Mouse (Mus musculus): Measurements from ENCODE around the gene Camk2d. TPM values are rescaled to one million over a fixed set of nuclear protein-coding genes. Genes with fewer than 3 reads are reported as not detected.

The Camk2d gene
- total and polyA plus RNA-seq, 3 experiments, result 66.1 to 80.4 (median 77.3) TPM

DNA sequence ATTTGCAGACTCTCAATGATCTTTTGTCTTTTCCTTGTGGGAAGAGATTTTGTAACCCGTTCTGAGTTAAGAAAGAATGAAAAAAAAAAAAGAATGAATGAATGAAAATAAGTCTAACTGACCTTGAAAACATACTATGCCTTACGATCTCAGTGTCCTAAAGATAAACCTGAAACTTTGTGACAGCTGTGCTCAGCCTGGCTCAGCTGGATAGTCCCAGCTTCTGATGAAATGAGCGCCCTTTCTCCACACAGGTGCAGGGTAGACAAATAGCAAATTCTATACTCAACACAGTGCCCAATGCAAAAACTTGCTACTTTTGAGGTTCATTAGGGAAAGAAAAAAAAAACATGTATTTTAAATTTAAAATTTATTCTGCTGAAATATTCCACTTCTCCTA, 213.8 kb downstream of the Camk2d start (continued):
- TF ChIP-seq KAT2A (IDR thresholded peaks at IDR 0.05; ENCODE audit: insufficient replicate concordance, low read length), result no peak

DNA sequence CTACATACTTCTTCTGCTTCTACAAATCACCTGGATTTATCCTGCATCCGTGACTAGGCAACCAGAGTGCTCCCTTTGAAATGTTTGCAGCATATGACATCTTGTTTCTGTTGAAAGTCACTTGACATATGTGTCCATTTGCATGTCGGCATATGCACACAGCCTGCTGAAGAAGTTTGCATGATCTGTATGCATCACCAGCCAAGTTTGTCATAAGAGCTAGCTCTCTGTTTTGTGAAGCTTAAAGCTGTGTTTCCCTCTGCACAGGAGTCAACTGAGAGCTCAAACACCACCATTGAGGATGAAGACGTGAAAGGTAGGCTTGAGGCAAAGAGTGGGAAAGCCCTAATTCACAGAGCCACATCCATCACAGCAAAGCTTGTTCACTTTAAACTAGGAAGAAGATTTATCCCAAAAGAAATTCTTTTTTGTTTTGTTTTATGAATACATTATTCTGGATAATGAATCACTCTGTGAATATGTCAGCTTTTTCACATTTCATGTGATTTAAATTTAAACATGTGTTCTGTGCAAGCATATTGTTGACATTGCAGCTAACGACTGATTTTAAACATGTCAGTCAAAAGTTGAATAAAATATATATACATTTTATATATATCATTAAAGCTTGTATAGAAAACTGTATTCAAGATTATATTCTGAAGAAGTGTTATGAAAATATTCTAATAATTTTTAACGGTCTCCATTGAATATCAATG, 214.4 kb downstream of the Camk2d start:
- H3K36me3 ChIP-seq (replicated peaks in 1 of 2; ENCODE audit: control insufficient read depth in 1 of 2, insufficient read depth in 1 of 2, low read length in 1 of 2), result peaks cover 8 to 16% of the 10 kb centered on the region in 2 experiments
- no peak overlapping the region for H3K9ac ChIP-seq (ENCODE audit: insufficient read depth, low read depth)
- H3K4me2 ChIP-seq (ENCODE audit: insufficient read depth, low read depth, poor library complexity, severe bottlenecking), result 0 out of 2 replicates have a peak overlapping the region, but pooled peaks have one; percentile 23
- dilution Hi-C loops (cut with MboI; ENCODE audit: extremely low pct_ligation_motif_present, extremely low pct_unique_long_range_greater_than_20kb, low sequenced_read_pairs) (no loop called here), in situ Hi-C loops (cut with MboI; ENCODE audit: low pct_ligation_motif_present, low pct_unique_long_range_greater_than_20kb, low sequenced_read_pairs) (no loop called here)
- H3K27ac ChIP-seq (ENCODE audit: insufficient read depth, low read depth), result peak overlapping the region; percentile 56
- peaks cover 5 to 77% of the 10 kb centered on the region in 2 experiments for H3K4me1 ChIP-seq (ENCODE audit: control insufficient read depth in 1 of 2, insufficient read depth in 2 of 2)
- no peaks in the 10 kb centered on the region for H3K27me3 ChIP-seq (replicated peaks)
- TF ChIP-seq TCF12 (IDR thresholded peaks at IDR 0.05; ENCODE audit: low read depth, low read length) (no peak), JUN (IDR thresholded peaks at IDR 0.05; ENCODE audit: insufficient read depth, low read depth, low read length) (no peak), BHLHE40 (IDR thresholded peaks at IDR 0.05; ENCODE audit: low read depth, low read length) (peak; percentile 51; the same call in 1 of the 2 replicates), SIN3A (IDR thresholded peaks at IDR 0.05; ENCODE audit: low read length) (peak; percentile 8; the same call in 1 of the 2 replicates)
- peak; percentile 67 for DNase-seq (ENCODE audit: extremely low read depth)
- peak overlapping the region in 2 of 3 experiments; percentile 44 to 48 for H3K4me3 ChIP-seq (replicated peaks in 1 of 3; ENCODE audit: low read depth in 2 of 3, low read length in 2 of 3, poor library complexity in 1 of 3)
- H3K9me3 ChIP-seq (replicated peaks; ENCODE audit: low read length), result no peaks in the 10 kb centered on the region
- H3K79me2 ChIP-seq (replicated peaks; ENCODE audit: control insufficient read depth, extremely low read depth, insufficient read depth, poor library complexity, severe bottlenecking), result peaks cover 5% of the 10 kb centered on the region; the same call in 1 of the 2 replicates

DNA sequence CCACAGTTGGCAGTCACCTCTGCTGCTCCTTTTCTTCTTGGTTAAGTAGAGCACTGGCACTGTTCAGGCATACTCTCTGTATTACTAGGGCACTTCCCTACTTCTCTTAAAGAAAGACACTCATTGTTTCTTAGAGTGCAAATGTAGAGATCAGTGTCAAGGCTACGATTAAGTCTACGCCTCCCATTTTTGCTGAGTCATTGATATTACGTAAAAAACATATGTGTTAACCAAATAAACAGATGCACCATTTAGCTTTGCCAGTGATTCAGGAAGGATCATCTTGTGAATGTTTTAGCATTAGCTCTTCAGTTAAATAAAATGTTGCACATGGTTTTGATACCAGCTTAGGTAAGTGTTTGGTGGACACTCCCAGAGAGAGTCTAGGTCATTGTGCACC, 215.5 kb downstream of the Camk2d start:
- in situ Hi-C loops (cut with MboI; ENCODE audit: low pct_ligation_motif_present, low pct_unique_long_range_greater_than_20kb, low sequenced_read_pairs) (no loop called here), dilution Hi-C loops (cut with MboI; ENCODE audit: extremely low pct_ligation_motif_present, extremely low pct_unique_long_range_greater_than_20kb, low sequenced_read_pairs) (no loop called here)
- no peaks in the 10 kb centered on the region for H3K27me3 ChIP-seq (replicated peaks)
- no peak for DNase-seq (ENCODE audit: extremely low read depth)
- peaks cover 5% of the 10 kb centered on the region; the same call in 1 of the 2 replicates for H3K79me2 ChIP-seq (replicated peaks; ENCODE audit: control insufficient read depth, extremely low read depth, insufficient read depth, poor library complexity, severe bottlenecking)
- peaks cover 17 to 25% of the 10 kb centered on the region in 2 experiments for H3K36me3 ChIP-seq (replicated peaks in 1 of 2; ENCODE audit: control insufficient read depth in 1 of 2, insufficient read depth in 1 of 2, low read length in 1 of 2)
- no peak overlapping the region for H3K9ac ChIP-seq (ENCODE audit: insufficient read depth, low read depth)
- no peak overlapping the region for H3K4me2 ChIP-seq (ENCODE audit: insufficient read depth, low read depth, poor library complexity, severe bottlenecking)
- H3K27ac ChIP-seq (ENCODE audit: insufficient read depth, low read depth), result no peak overlapping the region
- H3K9me3 ChIP-seq (replicated peaks; ENCODE audit: low read length), result no peaks in the 10 kb centered on the region
- TF ChIP-seq MAFK (IDR thresholded peaks at IDR 0.05; ENCODE audit: insufficient replicate concordance, low read length) (peak; percentile 96), EP300 (IDR thresholded peaks at IDR 0.05; ENCODE audit: low read length) (no peak)
- peak overlapping the region in 2 of 3 experiments; percentile 44 to 48 for H3K4me3 ChIP-seq (replicated peaks in 1 of 3; ENCODE audit: low read depth in 2 of 3, low read length in 2 of 3, poor library complexity in 1 of 3)
- peaks cover 3 to 68% of the 10 kb centered on the region in 2 experiments for H3K4me1 ChIP-seq (ENCODE audit: control insufficient read depth in 1 of 2, insufficient read depth in 2 of 2)

DNA sequence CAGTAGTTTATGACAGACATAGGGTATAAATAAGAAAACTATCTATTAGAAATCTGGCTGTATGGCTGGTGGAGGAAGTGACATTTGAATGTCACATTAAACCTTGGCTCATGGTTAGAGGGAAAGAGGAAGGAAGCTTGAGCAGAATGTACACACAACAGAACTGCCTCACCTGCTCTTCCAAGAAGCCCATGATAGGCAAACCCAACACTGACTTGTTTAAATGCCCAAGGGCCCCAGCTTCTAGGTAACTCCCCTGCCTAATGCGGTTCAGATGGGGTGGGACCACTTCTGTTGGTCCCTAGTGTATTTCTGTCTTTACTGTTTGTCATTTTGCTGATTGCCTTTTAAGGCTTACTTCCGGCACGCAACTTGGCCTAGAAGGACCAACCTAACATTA, 226.3 kb downstream of the Camk2d start:
- peaks cover 4 to 39% of the 10 kb centered on the region in 2 experiments for H3K36me3 ChIP-seq (replicated peaks in 1 of 2; ENCODE audit: control insufficient read depth in 1 of 2, insufficient read depth in 1 of 2, low read length in 1 of 2)
- H3K79me2 ChIP-seq (replicated peaks; ENCODE audit: control insufficient read depth, extremely low read depth, insufficient read depth, poor library complexity, severe bottlenecking), result no peaks in the 10 kb centered on the region
- H3K4me2 ChIP-seq (ENCODE audit: insufficient read depth, low read depth, poor library complexity, severe bottlenecking), result no peak overlapping the region
- no peaks in the 10 kb centered on the region for H3K27me3 ChIP-seq (replicated peaks)
- H3K27ac ChIP-seq (ENCODE audit: insufficient read depth, low read depth), result no peak overlapping the region
- H3K4me3 ChIP-seq (replicated peaks in 1 of 3; ENCODE audit: low read depth in 2 of 3, low read length in 2 of 3, poor library complexity in 1 of 3), result no peak overlapping the region
- H3K9ac ChIP-seq (ENCODE audit: insufficient read depth, low read depth), result no peak overlapping the region
- in situ Hi-C loops (cut with MboI; ENCODE audit: low pct_ligation_motif_present, low pct_unique_long_range_greater_than_20kb, low sequenced_read_pairs), result no loop called here
- peaks cover 0 to 67% of the 10 kb centered on the region in 2 experiments; a peak in 2 of 4 replicates for H3K4me1 ChIP-seq (ENCODE audit: control insufficient read depth in 1 of 2, insufficient read depth in 2 of 2)
- TF ChIP-seq BHLHE40 (IDR thresholded peaks at IDR 0.05; ENCODE audit: low read depth, low read length) (0 out of 2 replicates have a peak, but pooled peaks have one; percentile 21), ZNF384 (IDR thresholded peaks at IDR 0.05; ENCODE audit: low read depth, low read length) (no peak), ETS1 (conservative IDR thresholded peaks at IDR 0.05; ENCODE audit: low read depth, low read length) (peak; percentile 45), EP300 (IDR thresholded peaks at IDR 0.05; ENCODE audit: low read length) (peak; percentile 36; the same call in 1 of the 2 replicates), HCFC1 (IDR thresholded peaks at IDR 0.05; ENCODE audit: low read depth, low read length) (no peak)
- no peaks in the 10 kb centered on the region for H3K9me3 ChIP-seq (replicated peaks; ENCODE audit: low read length)
- DNase-seq (ENCODE audit: extremely low read depth), result peak; percentile 62
- dilution Hi-C loops (cut with MboI; ENCODE audit: extremely low pct_ligation_motif_present, extremely low pct_unique_long_range_greater_than_20kb, low sequenced_read_pairs), result no loop called here

Data from CH12.LX (cell line).